Mouse (Mus musculus) bone marrow macrophage, adult 2 months (primary cell): ENCODE results near the gene Tmem74b. TPM values are rescaled to one million over a fixed set of nuclear protein-coding genes. Genes with fewer than 3 reads are reported as not detected.

Experiments used
- H3K27ac ChIP-seq: 2 replicates; pipeline ENCODE4 v1.5.1; 2012; ENCODE audit warnings: low read depth, low read length; ENCODE audit not compliant: insufficient read depth
- H3K4me1 ChIP-seq: 2 replicates; pipeline ENCODE4 v1.6.1; 2012; ENCODE audit warnings: low read length; ENCODE audit not compliant: control insufficient read depth, insufficient read depth
- H3K4me3 ChIP-seq: 2 replicates; pipeline ENCODE4 v1.5.1; 2012; ENCODE audit warnings: mild to moderate bottlenecking, low read length, moderate library complexity; ENCODE audit not compliant: insufficient read depth
- CTCF ChIP-seq: IDR thresholded peaks from 2 replicates; pipeline ENCODE4 v1.5.1; 2012; ENCODE audit warnings: low read depth, mild to moderate bottlenecking, low read length, moderate library complexity
- POLR2A ChIP-seq: IDR thresholded peaks from 2 replicates; pipeline ENCODE4 v1.6.1; 2012; ENCODE audit warnings: mild to moderate bottlenecking, low read depth, low read length, borderline replicate concordance
- polyA plus RNA-seq: library from polyadenylated mRNA; stranded (reverse); fragments of >200 nt; gene quantifications from 2 replicates; pipeline ENCODE4 v1.2.4, GENCODE M21; 2012; ENCODE audit not compliant: missing spikeins, insufficient read depth, insufficient read length

Tmem74b gene
- not detected in 2 replicates for polyA plus RNA-seq

DNA sequence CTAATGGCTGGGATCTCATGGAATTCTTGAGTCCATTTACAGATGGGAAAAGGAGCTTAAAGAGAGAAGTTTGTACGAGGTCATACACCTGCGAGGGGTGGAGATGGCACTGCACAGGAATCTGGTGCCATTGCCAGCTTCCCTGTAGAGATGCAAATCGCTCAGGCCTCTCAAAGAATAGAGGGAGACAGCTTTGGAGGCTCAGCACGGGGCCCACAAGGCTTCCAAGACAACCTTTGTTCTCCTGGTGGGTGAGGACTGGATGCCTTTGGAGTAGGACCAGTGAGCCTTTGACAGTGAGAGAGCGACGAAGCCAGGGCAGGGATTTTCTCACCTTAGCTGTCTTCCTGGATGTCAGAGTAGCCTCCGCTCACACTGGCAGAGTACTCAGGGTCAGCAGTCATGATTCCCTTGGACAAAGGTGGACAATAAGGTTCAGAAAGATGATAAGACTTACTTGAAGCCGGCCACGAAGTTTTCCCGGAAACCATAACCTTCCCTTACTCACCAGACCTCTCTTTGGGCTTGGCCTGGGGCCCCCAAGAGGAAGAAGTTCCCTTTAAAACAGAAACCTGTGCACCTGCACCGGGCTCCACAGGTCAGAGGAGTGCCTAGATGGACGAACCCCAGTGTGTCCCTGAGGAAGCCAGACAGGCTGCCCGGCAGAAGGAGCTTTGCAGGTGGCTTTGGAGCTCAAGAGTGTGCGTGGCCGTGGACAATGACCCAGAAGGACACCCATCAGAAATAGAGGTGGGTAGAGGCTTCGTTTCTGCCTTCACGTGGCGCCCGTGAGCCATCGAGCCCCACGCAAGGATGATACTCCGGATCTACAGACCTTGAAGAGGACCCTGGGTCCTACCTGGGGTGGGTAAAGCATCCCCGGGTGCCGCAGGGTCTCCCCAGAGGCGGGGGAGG, at the start of gene Tmem74b:
TSS of gene Tmem74b (plus strand) at position 778 of the 915 bp plus-strand sequence.
- H3K27ac ChIP-seq: no peak within 1 kb of the TSS
- no peak for TF ChIP-seq POLR2A
- no peaks in the 10 kb centered on the region for H3K4me1 ChIP-seq
- peak within 1 kb of the TSS; percentile 45 for H3K4me3 ChIP-seq

GRCm38 (mm10) chr2:151652053-151652452, 49.8 kb upstream of the Tmem74b start:
- TF ChIP-seq POLR2A: no peak
- TF ChIP-seq CTCF: no peak
- no peak overlapping the region for H3K27ac ChIP-seq
- H3K4me1 ChIP-seq: no peaks in the 10 kb centered on the region
- no peak overlapping the region for H3K4me3 ChIP-seq

GRCm38 (mm10) chr2:151668433-151668832, 33.4 kb upstream of the Tmem74b start, which contains the start of gene Rad21l:
Gene Rad21l, minus strand, starts transcription at chr2:151668533.
- no peak within 1 kb of the TSS for H3K4me3 ChIP-seq
- TF ChIP-seq CTCF (no peak), POLR2A (no peak)
- H3K27ac ChIP-seq: no peak within 1 kb of the TSS
- no peaks in the 10 kb centered on the region for H3K4me1 ChIP-seq

GRCm38 (mm10) chr2:151670026-151670967, 31.5 kb upstream of the Tmem74b start:
- H3K27ac ChIP-seq: no peak overlapping the region
- no peaks in the 10 kb centered on the region for H3K4me1 ChIP-seq
- TF ChIP-seq POLR2A: no peak
- no peak overlapping the region for H3K4me3 ChIP-seq

- H3K4me1 ChIP-seq: no peaks in the 10 kb centered on the region
- no peak overlapping the region for H3K4me3 ChIP-seq
- no peak overlapping the region for H3K27ac ChIP-seq
- no peak for TF ChIP-seq CTCF
- no peak for TF ChIP-seq POLR2A
Observed at GRCm38 (mm10) chr2:151670968-151671329, 30.9 kb upstream of the Tmem74b start.

- Histone ChIP-seq H3K4me1 (no peaks in the 10 kb centered on the region), H3K4me3 (no peak overlapping the region), H3K27ac (no peak overlapping the region)
- no peak for TF ChIP-seq POLR2A
- no peak for TF ChIP-seq CTCF
Observed at GRCm38 (mm10) chr2:151676234-151676633, 25.6 kb upstream of the Tmem74b start.

DNA sequence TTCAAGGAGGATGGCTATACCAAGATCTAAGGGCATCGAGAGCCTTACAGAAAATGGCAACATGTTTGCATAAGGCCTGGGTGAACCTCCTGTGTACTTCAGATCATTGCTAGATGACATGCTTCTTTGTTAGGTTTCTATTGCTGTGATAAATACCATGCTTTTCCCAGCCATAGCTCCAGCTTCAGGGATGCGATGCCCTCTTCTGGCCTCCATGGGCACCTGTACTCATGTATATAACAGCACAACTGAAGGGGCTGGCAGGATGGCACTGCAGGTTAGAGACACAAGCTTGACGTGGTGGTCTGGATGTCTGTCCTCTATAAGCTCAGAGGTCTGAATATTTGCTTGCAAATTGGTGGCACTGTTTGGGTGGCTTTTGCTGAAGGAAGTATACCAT, 19.5 kb upstream of the Tmem74b start:
- Histone ChIP-seq H3K27ac (no peak overlapping the region), H3K4me3 (no peak overlapping the region), H3K4me1 (no peaks in the 10 kb centered on the region)
- TF ChIP-seq CTCF (peak; percentile 43; the same call in 1 of the 2 replicates), POLR2A (no peak)

- Histone ChIP-seq H3K4me3 (no peak overlapping the region), H3K4me1 (no peaks in the 10 kb centered on the region), H3K27ac (no peak overlapping the region)
- TF ChIP-seq CTCF (no peak), POLR2A (no peak)
Observed at GRCm38 (mm10) chr2:151682976-151683375, 18.8 kb upstream of the Tmem74b start.

- Histone ChIP-seq H3K4me3 (peak overlapping the region; percentile 45), H3K27ac (no peak overlapping the region), H3K4me1 (no peaks in the 10 kb centered on the region)
- TF ChIP-seq POLR2A: no peak
- no peak for TF ChIP-seq CTCF
Observed at GRCm38 (mm10) chr2:151702146-151702850, 490 bp downstream of the Tmem74b start.
